Mouse (Mus musculus) CH12.LX (cell line): ENCODE measurements around the gene C1qbp. TPM values are rescaled to one million over a fixed set of nuclear protein-coding genes. Genes with fewer than 3 reads are reported as not detected.

Experiments
- DNase-seq: peaks from one replicate; pipeline ENCODE4 v3.0.0-alpha.2; 2013; ENCODE audit errors: extremely low read depth
- H3K27ac ChIP-seq: 2 replicates; pipeline ENCODE4 v1.5.1; 2012; ENCODE audit warnings: low read depth, mild to moderate bottlenecking, control low read depth, moderate library complexity; ENCODE audit not compliant: insufficient read depth
- H3K27me3 ChIP-seq: replicated peaks from 2 replicates; pipeline ENCODE3; 2012; ENCODE audit warnings: inconsistent platforms
- H3K36me3 ChIP-seq, 2 experiments: replicated peaks in 1 of 2; 2 replicates each; pipeline versions ENCODE3 to v1.6.1; 2012; ENCODE audit warnings: inconsistent platforms in 1 of 2, low read length in 1 of 2, mild to moderate bottlenecking in 1 of 2, mixed read lengths in 1 of 2, moderate library complexity in 1 of 2; ENCODE audit not compliant: control insufficient read depth in 1 of 2, insufficient read depth in 1 of 2
- H3K4me1 ChIP-seq, 2 experiments: 2 replicates each; pipeline ENCODE4 v1.6.1; 2012; ENCODE audit warnings: inconsistent platforms in 1 of 2, moderate library complexity in 1 of 2; ENCODE audit not compliant: insufficient read depth in 2 of 2, control insufficient read depth in 1 of 2
- H3K4me2 ChIP-seq: 2 replicates; pipeline ENCODE4 v1.6.1; 2012; ENCODE audit warnings: low read depth, mild to moderate bottlenecking, control low read depth; ENCODE audit not compliant: poor library complexity, insufficient read depth, severe bottlenecking
- H3K4me3 ChIP-seq, 3 experiments: fragments of 150-350 bp in 1 of 3; sonication (generic) in 1 of 3; replicated peaks in 1 of 3; 2 replicates each; pipeline versions ENCODE3 to v1.5.1; 2011 to 2012; ENCODE audit warnings: low read depth in 2 of 3, low read length in 2 of 3, mild to moderate bottlenecking in 2 of 3, moderate library complexity in 2 of 3, control low read depth in 1 of 3, improper control_type of control experiment in 1 of 3, inconsistent platforms in 1 of 3, mixed read lengths in 1 of 3; ENCODE audit not compliant: poor library complexity in 1 of 3
- H3K79me2 ChIP-seq: replicated peaks from 2 replicates; pipeline ENCODE4 v1.6.1; 2012; ENCODE audit warnings: mild to moderate bottlenecking, moderate library complexity; ENCODE audit not compliant: control insufficient read depth, poor library complexity, insufficient read depth, severe bottlenecking; ENCODE audit errors: extremely low read depth
- H3K9ac ChIP-seq: 2 replicates; pipeline ENCODE4 v1.6.1; 2012; ENCODE audit warnings: low read depth, mild to moderate bottlenecking, control low read depth, moderate library complexity; ENCODE audit not compliant: insufficient read depth
- H3K9me3 ChIP-seq: replicated peaks from 2 replicates; pipeline ENCODE3; 2012; ENCODE audit warnings: low read length, inconsistent platforms, mixed read lengths
- BHLHE40 ChIP-seq: IDR thresholded peaks from 2 replicates; pipeline ENCODE4 v1.6.1; 2011; ENCODE audit warnings: mild to moderate bottlenecking, low read depth, low read length, improper control_type of control experiment
- CHD2 ChIP-seq: IDR thresholded peaks from 2 replicates; pipeline ENCODE4 v1.6.1; 2011; ENCODE audit warnings: low read length, improper control_type of control experiment
- CTCF ChIP-seq, 2 experiments: IDR thresholded peaks in 1 of 2; conservative IDR thresholded peaks in 1 of 2; 2 replicates each; pipeline ENCODE4 v1.5.1; 2011 to 2012; ENCODE audit warnings: low read depth in 2 of 2, low read length in 2 of 2, improper control_type of control experiment in 1 of 2, inconsistent platforms in 1 of 2, mild to moderate bottlenecking in 1 of 2, moderate library complexity in 1 of 2
- ELF1 ChIP-seq: IDR thresholded peaks from 2 replicates; pipeline ENCODE4 v1.6.1; 2014; ENCODE audit warnings: low read depth, mild to moderate bottlenecking, inconsistent platforms, low read length, improper control_type of control experiment
- ETS1 ChIP-seq: conservative IDR thresholded peaks from 2 replicates; pipeline ENCODE4 v1.6.1; 2012; ENCODE audit warnings: low read depth, mild to moderate bottlenecking, inconsistent platforms, low read length, improper control_type of control experiment, moderate library complexity
- GABPA ChIP-seq: IDR thresholded peaks from 2 replicates; pipeline ENCODE4 v1.6.1; 2012; ENCODE audit warnings: low read depth, low read length, improper control_type of control experiment, inconsistent platforms; ENCODE audit not compliant: insufficient replicate concordance
- HCFC1 ChIP-seq: IDR thresholded peaks from 2 replicates; pipeline ENCODE4 v1.6.1; 2012; ENCODE audit warnings: low read depth, mild to moderate bottlenecking, inconsistent platforms, low read length, improper control_type of control experiment
- IRF4 ChIP-seq: IDR thresholded peaks from 2 replicates; pipeline ENCODE4 v1.6.1; 2014; ENCODE audit warnings: low read depth, mild to moderate bottlenecking, inconsistent platforms, low read length, improper control_type of control experiment
- JUN ChIP-seq: IDR thresholded peaks from 2 replicates; pipeline ENCODE4 v1.6.1; 2011; ENCODE audit warnings: low read depth, mild to moderate bottlenecking, low read length, improper control_type of control experiment, moderate library complexity; ENCODE audit not compliant: insufficient read depth
- KAT2A ChIP-seq: IDR thresholded peaks from 2 replicates; pipeline ENCODE4 v1.6.1; 2012; ENCODE audit warnings: low read length, improper control_type of control experiment, inconsistent platforms; ENCODE audit not compliant: insufficient replicate concordance
- MAX ChIP-seq: IDR thresholded peaks from 2 replicates; pipeline ENCODE4 v1.6.1; 2011; ENCODE audit warnings: low read length, improper control_type of control experiment
- MAZ ChIP-seq: IDR thresholded peaks from 2 replicates; pipeline ENCODE4 v1.6.1; 2012; ENCODE audit warnings: low read depth, mild to moderate bottlenecking, inconsistent platforms, low read length, improper control_type of control experiment, moderate library complexity
- MEF2A ChIP-seq: IDR thresholded peaks from 2 replicates; pipeline ENCODE4 v1.6.1; 2014; ENCODE audit warnings: low read depth, mild to moderate bottlenecking, inconsistent platforms, low read length, improper control_type of control experiment, borderline replicate concordance
- MXI1 ChIP-seq: IDR thresholded peaks from 2 replicates; pipeline ENCODE4 v1.6.1; 2011; ENCODE audit warnings: mild to moderate bottlenecking, low read depth, low read length, improper control_type of control experiment
- MYC ChIP-seq: IDR thresholded peaks from 2 replicates; pipeline ENCODE4 v1.6.1; 2011; ENCODE audit warnings: low read depth, mild to moderate bottlenecking, improper control_type of control experiment, low read length
- NELFE ChIP-seq: IDR thresholded peaks from 2 replicates; pipeline ENCODE4 v1.6.1; 2011; ENCODE audit warnings: low read depth, low read length, improper control_type of control experiment
- POLR2A ChIP-seq: IDR thresholded peaks from 2 replicates; pipeline ENCODE4 v1.6.1; 2011; ENCODE audit warnings: low read depth, mild to moderate bottlenecking, improper control_type of control experiment, low read length
- POLR2AphosphoS2 ChIP-seq: IDR thresholded peaks from 2 replicates; pipeline ENCODE4 v1.6.1; 2011; ENCODE audit warnings: low read depth, low read length, improper control_type of control experiment
- SIN3A ChIP-seq: IDR thresholded peaks from 2 replicates; pipeline ENCODE4 v1.6.1; 2012; ENCODE audit warnings: low read length, improper control_type of control experiment, inconsistent platforms
- SMC3 ChIP-seq: IDR thresholded peaks from 2 replicates; pipeline ENCODE4 v1.6.1; 2011; ENCODE audit warnings: low read depth, low read length, improper control_type of control experiment
- TBP ChIP-seq: conservative IDR thresholded peaks from 2 replicates; pipeline ENCODE4 v1.6.1; 2011; ENCODE audit warnings: low read depth, low read length, improper control_type of control experiment
- TCF12 ChIP-seq: IDR thresholded peaks from 2 replicates; pipeline ENCODE4 v1.6.1; 2014; ENCODE audit warnings: low read depth, mild to moderate bottlenecking, inconsistent platforms, low read length, improper control_type of control experiment
- UBTF ChIP-seq: IDR thresholded peaks from 2 replicates; pipeline ENCODE4 v1.6.1; 2012; ENCODE audit warnings: low read depth, mild to moderate bottlenecking, inconsistent platforms, low read length, improper control_type of control experiment, moderate library complexity
- USF1 ChIP-seq: IDR thresholded peaks from 2 replicates; pipeline ENCODE4 v1.6.1; 2014; ENCODE audit warnings: low read depth, mild to moderate bottlenecking, inconsistent platforms, low read length, improper control_type of control experiment
- ZC3H11A ChIP-seq: IDR thresholded peaks from 2 replicates; pipeline ENCODE4 v1.6.1; 2012; ENCODE audit warnings: low read depth, mild to moderate bottlenecking, inconsistent platforms, low read length, improper control_type of control experiment
- ZKSCAN1 ChIP-seq: IDR thresholded peaks from 2 replicates; pipeline ENCODE4 v1.6.1; 2012; ENCODE audit warnings: low read depth, inconsistent platforms, low read length, improper control_type of control experiment, borderline replicate concordance
- ZMIZ1 ChIP-seq: IDR thresholded peaks from 2 replicates; pipeline ENCODE4 v1.6.1; 2012; ENCODE audit warnings: low read depth, mild to moderate bottlenecking, inconsistent platforms, low read length, improper control_type of control experiment
- ZNF384 ChIP-seq: IDR thresholded peaks from 2 replicates; pipeline ENCODE4 v1.6.1; 2012; ENCODE audit warnings: low read depth, low read length, improper control_type of control experiment, inconsistent platforms
- dilution Hi-C: fragments of 300-500 bp; cut with MboI; formaldehyde crosslinking; loops from 2 replicates; pipeline ENCODE4 v1.14.3; 2020; ENCODE audit warnings: low sequenced_read_pairs; ENCODE audit not compliant: extremely low pct_unique_long_range_greater_than_20kb, extremely low pct_ligation_motif_present
- in situ Hi-C: fragments of 300-500 bp; cut with MboI; formaldehyde crosslinking; loops from 3 replicates; pipeline ENCODE4 v1.14.3; 2019; ENCODE audit warnings: low sequenced_read_pairs, low pct_ligation_motif_present, low pct_unique_long_range_greater_than_20kb, mixed read lengths
- polyA plus RNA-seq: library from polyadenylated mRNA; unstranded; fragments of >175 nt; gene quantifications from 2 replicates; pipeline ENCODE4 v1.2.1, GENCODE M21; 2012; ENCODE audit warnings: low read depth; ENCODE audit not compliant: insufficient read length
- total RNA-seq, 2 experiments: library from RNA; depleted of rRNA; stranded (reverse); fragments of 300-350 nt in 1 of 2; fragments of >200 nt in 1 of 2; gene quantifications; 2 replicates each; pipeline ENCODE4 v1.2.3; 2012 to 2014

Gene C1qbp
- 150 and 190 TPM in 2 replicates for total RNA-seq (2012; rRNA removed)
- total RNA-seq (2014; rRNA removed), result 298 and 320 TPM in 2 replicates
- polyA plus RNA-seq, result 903 and 917 TPM in 2 replicates

- peak within 1 kb of the TSS; percentile 26 for H3K27ac ChIP-seq
- peaks cover 41% of the 10 kb centered on the region for H3K79me2 ChIP-seq
- H3K4me2 ChIP-seq, result peak within 1 kb of the TSS; percentile 78
- in situ Hi-C loops (no loop called here), dilution Hi-C loops (no loop called here)
- H3K9ac ChIP-seq, result peak within 1 kb of the TSS; percentile 93
- peaks cover 16 to 36% of the 10 kb centered on the region in 2 experiments for H3K4me1 ChIP-seq
- peak; percentile 91 for DNase-seq
- no peaks in the 10 kb centered on the region for H3K27me3 ChIP-seq
- peak; percentile 77 for TF ChIP-seq ELF1
- peak; percentile 73 to 94 for TF ChIP-seq CTCF (conservative IDR thresholded peaks at IDR 0.05 in 1 of 2, IDR thresholded peaks at IDR 0.05 in 1 of 2; ENCODE audit: low read depth in 2 of 2, low read length in 2 of 2)
- TF ChIP-seq BHLHE40, result peak; percentile 97
- no peak for TF ChIP-seq ZC3H11A
- peak; percentile 81; the same call in 1 of the 2 replicates for TF ChIP-seq SIN3A
- peak; percentile 91; the same call in 1 of the 2 replicates for TF ChIP-seq UBTF
- no peak for TF ChIP-seq CHD2
- no peak for TF ChIP-seq JUN
- TF ChIP-seq ZKSCAN1, result no peak
- peak; percentile 91 for TF ChIP-seq POLR2A
- peak; percentile 45; the same call in 1 of the 2 replicates for TF ChIP-seq IRF4
- peak; percentile 95 for TF ChIP-seq GABPA
- peak; percentile 71 for TF ChIP-seq NELFE
- peak; percentile 99 for TF ChIP-seq MXI1
- TF ChIP-seq KAT2A, result peak; percentile 93; the same call in 1 of the 2 replicates
- peak; percentile 74 for TF ChIP-seq USF1
- TF ChIP-seq ETS1, result 0 out of 2 replicates have a peak, but pooled peaks have one; percentile 20
- peak; percentile 94 for TF ChIP-seq MAX
- TF ChIP-seq MYC, result peak; percentile 96
- peak; percentile 97 for TF ChIP-seq MAZ
- peak; percentile 94 for TF ChIP-seq SMC3
- TF ChIP-seq POLR2AphosphoS2, result no peak
- TF ChIP-seq TBP, result peak; percentile 62; the same call in 1 of the 2 replicates
- TF ChIP-seq TCF12, result peak; percentile 96
- TF ChIP-seq ZNF384, result no peak
- TF ChIP-seq MEF2A, result no peak; the same call in 1 of the 2 replicates
- TF ChIP-seq ZMIZ1, result 0 out of 2 replicates have a peak, but pooled peaks have one; percentile 24
- TF ChIP-seq HCFC1, result peak; percentile 93
- no peaks in the 10 kb centered on the region for H3K9me3 ChIP-seq
- peaks cover 64 to 77% of the 10 kb centered on the region in 2 experiments for H3K36me3 ChIP-seq
- peak within 1 kb of the TSS; percentile 70 to 88 (median 84) for H3K4me3 ChIP-seq
Observed at GRCm38 (mm10) chr11:70982557-70983228, at the start of gene C1qbp. C1qbp (minus strand) TSS chr11:70983026.
